Mouse (Mus musculus): ENCODE data around the gene Sgce. TPM values are rescaled to one million over a fixed set of nuclear protein-coding genes. Genes with fewer than 3 reads are reported as not detected.
"Not testable (repeated sequence)": the region's sequence is repeated elsewhere in the genome, so short reads cannot be mapped to it uniquely, and the experiment has no call there.

Gene Sgce
- polyA plus RNA-seq (2015; fragmentation: Nextera tagmentation; extraction: Ambion mirVana), result 77.7 and 78.6 TPM in 2 replicates

DNA sequence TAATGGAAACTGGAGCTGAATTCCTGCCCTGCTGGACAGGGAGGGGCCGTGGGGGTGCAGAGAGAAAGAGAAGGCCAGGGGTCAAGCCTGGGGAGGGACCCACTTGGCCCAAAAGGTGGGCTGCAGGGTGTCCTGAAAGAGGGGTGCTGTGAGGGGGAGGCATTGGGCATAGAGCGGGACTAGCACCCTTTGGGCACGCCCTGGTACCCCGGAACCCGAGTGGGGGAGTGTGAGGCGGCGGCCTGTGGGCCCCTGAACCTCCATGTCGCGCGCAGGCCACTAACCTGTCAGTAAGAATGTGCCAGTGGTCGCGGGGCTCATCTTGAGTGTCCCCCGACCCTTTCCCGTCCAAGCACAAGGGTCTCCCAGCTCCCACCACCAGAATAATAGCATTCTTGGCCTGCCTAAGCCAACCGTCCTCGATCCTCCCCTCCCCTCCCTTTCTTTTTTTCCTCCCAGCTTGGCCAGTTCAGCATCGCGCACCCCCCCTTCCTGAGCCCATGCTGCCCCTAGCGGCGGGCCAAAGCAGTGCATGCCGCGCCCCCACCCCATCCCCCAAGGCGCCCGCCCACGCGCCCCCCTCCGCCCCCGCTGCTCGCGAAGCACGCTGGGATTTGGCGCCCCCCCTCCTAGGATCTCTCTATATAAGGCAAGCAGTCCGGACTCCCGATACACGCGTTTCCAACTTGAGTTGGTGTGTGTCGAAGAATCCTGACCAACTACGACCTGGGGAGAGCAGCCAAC is at the start of gene Sgce, which contains the start of gene Peg10:
Gene Sgce (minus strand): TSS at position 512 of the 744 bp plus-strand sequence.
Gene Peg10 (plus strand): TSS at position 611 of the 744 bp plus-strand sequence.
- H3K4me1 ChIP-seq, result 0 out of 2 replicates have a peak, but pooled peaks cover 5% of the 10 kb centered on the region
- H3K27me3 ChIP-seq, result no peaks in the 10 kb centered on the region
- 54% methylated on average over 38 of the region's 38 CpGs for WGBS
- H3K27ac ChIP-seq, result peak within 1 kb of the TSS; percentile 84
- H3K9ac ChIP-seq, result peak within 1 kb of the TSS; percentile 79
- peak within 1 kb of the TSS; percentile 66 for H3K4me2 ChIP-seq (replicated peaks)
- H3K4me3 ChIP-seq, result peak within 1 kb of the TSS; percentile 53
- ATAC-seq (ENCODE audit: low FRiP score, low read depth), result peak; percentile 52
- peaks cover 35% of the 10 kb centered on the region for H3K9me3 ChIP-seq
- H3K36me3 ChIP-seq, result no peaks in the 10 kb centered on the region

DNA sequence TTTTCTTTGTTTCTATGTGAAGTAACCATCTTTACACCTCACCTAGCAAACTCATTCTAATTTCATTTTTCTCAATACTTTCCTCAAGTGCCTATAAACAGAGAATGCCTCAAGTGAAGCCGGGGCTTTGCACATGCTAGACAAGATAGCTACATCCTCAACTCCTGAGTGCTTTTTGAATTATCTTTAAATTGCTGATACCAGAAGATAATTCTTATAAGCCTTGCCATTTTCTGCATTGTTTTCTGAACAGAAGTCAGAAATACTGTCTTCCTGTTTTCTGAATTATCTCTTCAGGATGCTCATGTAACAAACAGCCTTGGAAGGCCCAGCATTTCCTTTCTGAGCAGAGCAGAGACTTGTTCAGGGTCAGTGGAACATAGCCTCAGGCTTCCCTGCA is 49.3 kb upstream of the Sgce start:
- 90% methylated on average over 1 of the region's 1 CpGs for WGBS
- Histone ChIP-seq H3K4me3 (no peak overlapping the region), H3K9ac (no peak overlapping the region), H3K4me2 (replicated peaks) (no peak overlapping the region), H3K4me1 (peaks cover 10% of the 10 kb centered on the region), H3K27me3 (no peaks in the 10 kb centered on the region), H3K27ac (no peak overlapping the region), H3K36me3 (no peaks in the 10 kb centered on the region), H3K9me3 (no peaks in the 10 kb centered on the region)
- ATAC-seq (ENCODE audit: low FRiP score, low read depth), result no peak

DNA sequence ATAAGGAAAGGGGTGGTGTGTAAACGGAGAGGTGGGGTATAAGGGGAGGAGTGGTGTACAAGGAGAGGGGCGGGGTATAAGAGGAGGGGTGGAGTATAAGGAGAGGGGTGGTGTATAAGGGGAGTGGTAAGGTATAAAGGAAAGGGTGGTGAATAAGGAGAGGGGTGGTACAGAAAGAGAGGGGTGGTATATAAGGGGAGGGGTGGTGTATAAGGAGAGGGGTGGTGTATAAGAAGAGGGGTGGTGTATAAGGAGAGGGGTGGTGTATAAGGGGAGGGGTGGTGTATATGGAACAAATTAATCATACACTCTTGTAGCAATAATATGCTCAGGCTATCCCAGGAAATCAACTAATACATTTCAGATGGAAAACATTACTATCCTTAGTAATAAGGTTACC is 15.2 kb upstream of the Sgce start:
- H3K4me2 ChIP-seq (replicated peaks), result no peak overlapping the region
- peaks cover under 1% of the 10 kb centered on the region; the same call in 1 of the 2 replicates for H3K36me3 ChIP-seq
- no peak overlapping the region for H3K4me3 ChIP-seq
- no peaks in the 10 kb centered on the region for H3K9me3 ChIP-seq
- H3K27me3 ChIP-seq, result no peaks in the 10 kb centered on the region
- no peaks in the 10 kb centered on the region for H3K4me1 ChIP-seq
- no peak overlapping the region for H3K9ac ChIP-seq
- no peak overlapping the region for H3K27ac ChIP-seq
- 42% methylated on average over 2 of the region's 2 CpGs for WGBS
- peak; percentile 97 for ATAC-seq (ENCODE audit: low FRiP score, low read depth)

DNA sequence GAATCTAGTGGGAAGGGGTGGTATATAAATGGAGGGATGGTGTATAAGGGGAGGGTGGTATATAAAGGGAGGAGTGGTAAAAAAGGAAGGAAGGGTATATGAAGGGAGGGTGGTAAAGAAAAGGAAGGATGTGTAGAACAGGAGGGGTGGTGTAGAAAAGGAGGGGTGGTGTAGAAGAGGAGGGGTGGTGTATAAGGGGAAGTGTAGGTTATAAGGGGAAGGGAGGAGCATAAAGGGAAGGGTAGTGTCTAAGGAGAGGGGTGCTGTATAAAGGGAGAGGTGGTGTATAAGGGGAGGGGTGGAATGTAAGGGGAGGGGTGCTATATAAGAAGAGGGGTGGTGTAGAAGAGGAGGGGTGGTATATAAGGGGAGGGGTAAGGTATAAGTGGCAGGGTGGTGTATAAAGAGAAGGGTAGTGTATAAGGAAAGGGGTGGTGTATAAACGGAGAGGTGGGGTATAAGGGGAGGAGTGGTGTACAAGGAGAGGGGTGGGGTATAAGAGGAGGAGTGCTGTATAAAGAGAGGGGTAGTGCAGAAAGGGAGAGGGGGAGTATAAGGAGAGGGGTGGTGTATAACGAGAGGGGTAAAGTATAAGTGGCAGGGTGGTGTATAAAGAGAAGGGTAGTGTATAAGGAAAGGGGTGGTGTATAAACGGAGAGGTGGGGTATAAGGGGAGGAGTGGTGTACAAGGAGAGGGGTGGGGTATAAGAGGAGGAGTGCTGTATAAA is 14.6 kb upstream of the Sgce start:
- not testable (repeated sequence) for H3K27ac ChIP-seq; H3K9ac ChIP-seq; H3K9me3 ChIP-seq; H3K4me2 ChIP-seq (replicated peaks); H3K27me3 ChIP-seq; H3K36me3 ChIP-seq; H3K4me1 ChIP-seq; H3K4me3 ChIP-seq
- 0 out of 2 replicates have a peak, but pooled peaks have one; percentile 21 for ATAC-seq (ENCODE audit: low FRiP score, low read depth)
- 37% methylated on average over 3 of the region's 3 CpGs for WGBS

DNA sequence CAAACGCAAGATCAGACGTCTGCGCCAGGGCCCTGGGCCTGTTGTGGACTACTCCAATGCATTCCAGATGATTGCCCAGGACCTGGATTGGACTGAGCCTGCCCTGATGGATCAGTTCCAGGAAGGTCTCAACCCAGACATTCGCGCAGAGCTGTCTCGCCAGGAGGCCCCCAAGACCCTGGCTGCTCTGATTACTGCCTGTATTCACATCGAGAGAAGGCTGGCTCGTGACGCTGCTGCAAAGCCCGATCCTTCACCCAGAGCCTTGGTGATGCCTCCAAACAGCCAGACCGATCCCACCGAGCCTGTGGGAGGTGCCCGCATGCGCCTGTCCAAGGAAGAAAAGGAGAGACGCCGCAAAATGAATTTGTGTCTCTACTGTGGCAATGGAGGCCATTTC is 7.9 kb upstream of the Sgce start:
- Histone ChIP-seq H3K36me3 (peaks cover 33% of the 10 kb centered on the region), H3K4me1 (0 out of 2 replicates have a peak, but pooled peaks cover 5% of the 10 kb centered on the region), H3K9me3 (peaks cover 21% of the 10 kb centered on the region), H3K27ac (no peak overlapping the region), H3K27me3 (no peaks in the 10 kb centered on the region), H3K4me2 (replicated peaks) (no peak overlapping the region), H3K4me3 (no peak overlapping the region), H3K9ac (no peak overlapping the region)
- WGBS, result 90% methylated on average over 16 of the region's 16 CpGs
- no peak for ATAC-seq (ENCODE audit: low FRiP score, low read depth)

DNA sequence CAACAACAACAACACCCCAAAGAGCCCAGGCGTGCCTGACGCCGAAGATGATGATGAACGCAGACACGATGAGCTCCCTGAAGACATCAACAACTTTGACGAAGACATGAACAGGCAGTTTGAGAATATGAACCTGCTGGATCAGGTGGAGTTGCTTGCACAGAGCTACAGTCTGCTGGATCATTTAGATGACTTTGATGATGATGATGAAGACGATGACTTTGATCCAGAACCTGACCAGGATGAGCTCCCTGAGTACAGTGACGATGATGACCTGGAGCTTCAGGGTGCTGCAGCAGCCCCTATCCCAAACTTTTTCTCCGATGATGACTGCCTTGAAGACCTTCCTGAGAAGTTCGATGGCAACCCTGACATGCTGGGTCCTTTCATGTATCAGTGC is 7.3 kb upstream of the Sgce start:
- WGBS, result 94% methylated on average over 10 of the region's 10 CpGs
- Histone ChIP-seq H3K9ac (no peak overlapping the region), H3K27me3 (no peaks in the 10 kb centered on the region), H3K27ac (no peak overlapping the region), H3K36me3 (peaks cover 33% of the 10 kb centered on the region), H3K4me3 (no peak overlapping the region), H3K9me3 (peaks cover 21% of the 10 kb centered on the region), H3K4me2 (replicated peaks) (no peak overlapping the region), H3K4me1 (0 out of 2 replicates have a peak, but pooled peaks cover 5% of the 10 kb centered on the region)
- ATAC-seq (ENCODE audit: low FRiP score, low read depth), result no peak

DNA sequence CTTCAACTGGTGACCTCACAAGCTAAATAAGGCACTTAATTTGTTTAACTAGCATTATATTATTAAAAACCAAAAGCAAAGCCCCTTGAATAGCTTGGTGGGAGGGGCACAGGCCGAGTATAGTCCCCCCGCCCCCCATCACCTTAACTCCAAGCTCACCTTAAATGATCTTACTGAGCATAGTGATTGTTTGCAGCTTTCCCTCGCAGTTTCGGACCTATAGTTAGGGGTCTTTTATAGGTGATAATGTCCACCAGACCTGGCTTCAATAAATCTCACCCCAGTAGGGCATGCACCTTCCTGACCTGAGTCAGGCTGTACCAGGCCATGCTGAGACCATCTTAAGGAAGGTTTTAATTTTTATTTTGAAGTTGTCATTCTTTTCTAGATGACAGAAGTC is 4.3 kb upstream of the Sgce start:
- no peak overlapping the region for H3K9ac ChIP-seq
- no peak for ATAC-seq (ENCODE audit: low FRiP score, low read depth)
- H3K36me3 ChIP-seq, result peaks cover 24% of the 10 kb centered on the region
- H3K4me2 ChIP-seq (replicated peaks), result peak overlapping the region; percentile 14; the same call in 1 of the 2 replicates
- H3K4me1 ChIP-seq, result 0 out of 2 replicates have a peak, but pooled peaks cover 5% of the 10 kb centered on the region
- H3K27ac ChIP-seq, result no peak overlapping the region
- peaks cover 47% of the 10 kb centered on the region for H3K9me3 ChIP-seq
- WGBS, result 29% methylated on average over 4 of the region's 4 CpGs
- no peaks in the 10 kb centered on the region for H3K27me3 ChIP-seq
- no peak overlapping the region for H3K4me3 ChIP-seq

DNA sequence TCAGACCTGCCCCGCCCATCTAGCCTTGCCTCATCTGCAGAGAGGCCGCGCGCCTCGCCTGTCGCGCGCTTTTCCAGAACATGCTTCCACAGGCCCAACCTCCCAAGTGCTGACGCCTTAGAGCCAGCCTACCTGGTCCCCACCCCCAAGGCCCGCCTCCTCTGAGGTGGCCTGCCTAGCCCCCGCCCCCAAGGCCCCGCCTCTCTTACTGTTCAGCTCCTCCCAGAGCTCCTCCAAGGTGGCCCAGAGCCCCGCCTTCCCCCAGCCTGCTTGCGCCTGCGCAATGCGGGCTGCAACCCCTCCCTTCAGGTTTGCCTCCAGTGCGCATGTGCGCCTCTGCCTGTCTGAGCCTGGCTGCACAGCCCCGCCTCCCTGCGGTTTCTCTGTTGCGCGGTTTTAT is 2.1 kb upstream of the Sgce start:
- H3K9me3 ChIP-seq, result peaks cover 35% of the 10 kb centered on the region
- H3K4me2 ChIP-seq (replicated peaks), result peak overlapping the region; percentile 66
- H3K27me3 ChIP-seq, result no peaks in the 10 kb centered on the region
- WGBS, result 53% methylated on average over 19 of the region's 22 CpGs
- H3K4me3 ChIP-seq, result peak overlapping the region; percentile 53
- H3K36me3 ChIP-seq, result peaks cover 1% of the 10 kb centered on the region; the same call in 1 of the 2 replicates
- H3K9ac ChIP-seq, result no peak overlapping the region
- no peak overlapping the region for H3K27ac ChIP-seq
- 0 out of 2 replicates have a peak, but pooled peaks cover 5% of the 10 kb centered on the region for H3K4me1 ChIP-seq
- ATAC-seq (ENCODE audit: low FRiP score, low read depth), result peak; percentile 91

DNA sequence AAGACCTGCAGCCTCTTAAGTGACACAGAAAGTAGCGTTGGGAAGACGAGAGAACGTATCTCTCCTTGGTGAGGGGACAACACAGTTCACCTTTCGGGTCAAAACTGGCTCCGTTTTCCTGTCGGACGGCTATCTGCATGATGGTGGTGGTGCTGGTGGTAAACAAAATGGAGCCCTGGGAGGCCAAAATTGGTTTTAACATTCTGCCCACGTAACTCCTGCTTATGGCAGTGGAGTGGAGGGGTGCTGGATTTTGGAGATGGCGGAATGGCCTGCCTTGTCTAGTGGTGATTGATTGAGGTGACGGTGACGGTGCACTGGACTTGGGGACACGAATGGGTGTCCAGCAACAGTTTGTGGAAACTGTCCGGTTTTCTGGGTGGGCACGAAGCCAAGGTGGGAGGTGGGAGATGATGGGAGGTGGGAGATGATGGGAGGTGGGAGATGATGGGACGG is 1.5 kb upstream of the Sgce start:
- Histone ChIP-seq H3K9ac (peak overlapping the region; percentile 63), H3K4me1 (0 out of 2 replicates have a peak, but pooled peaks cover 5% of the 10 kb centered on the region), H3K27ac (peak overlapping the region; percentile 65; the same call in 1 of the 2 replicates), H3K4me2 (replicated peaks) (peak overlapping the region; percentile 66), H3K9me3 (peaks cover 35% of the 10 kb centered on the region), H3K27me3 (no peaks in the 10 kb centered on the region), H3K36me3 (no peaks in the 10 kb centered on the region), H3K4me3 (peak overlapping the region; percentile 53)
- 45% methylated on average over 15 of the region's 15 CpGs for WGBS
- ATAC-seq (ENCODE audit: low FRiP score, low read depth), result peak; percentile 30

DNA sequence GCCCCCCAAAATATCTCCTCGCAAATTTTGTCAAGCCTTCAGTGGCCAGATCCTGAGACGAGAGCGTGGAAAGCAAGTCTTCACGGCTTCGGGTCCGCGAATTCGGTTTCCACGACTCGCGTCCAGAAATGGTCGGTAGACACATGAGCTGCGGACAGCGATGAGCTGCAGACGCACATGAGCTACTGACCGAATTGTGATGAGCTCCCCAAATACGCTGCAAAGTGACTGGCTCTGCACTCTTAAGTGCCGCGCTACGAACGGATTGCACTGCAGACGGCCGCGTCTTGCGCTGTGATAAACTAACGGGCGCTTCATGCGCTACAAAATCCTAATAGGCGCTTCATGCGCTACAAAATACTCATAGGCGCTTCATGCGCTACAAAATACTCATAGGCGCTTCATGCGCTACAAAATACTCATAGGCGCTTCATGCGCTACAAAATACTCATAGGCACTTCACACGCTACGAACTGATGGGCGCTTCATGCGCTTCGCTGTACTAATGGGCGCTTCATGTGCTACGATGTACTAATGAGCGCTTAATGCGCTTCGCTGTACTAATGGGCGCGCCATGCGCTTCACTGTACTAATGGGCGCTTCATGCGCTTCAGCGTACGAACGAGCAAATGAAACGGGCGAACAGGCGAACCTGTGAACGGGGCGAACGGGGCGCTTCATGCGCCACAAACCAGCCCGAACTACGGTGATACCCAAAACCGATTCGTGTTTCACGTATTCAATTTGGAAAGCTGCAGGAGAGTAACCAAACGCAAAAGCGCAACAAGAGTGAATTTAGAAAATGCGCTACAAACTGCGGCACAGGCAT is 884 bp upstream of the Sgce start:
- H3K4me3 ChIP-seq, result peak overlapping the region; percentile 53
- H3K4me2 ChIP-seq (replicated peaks), result peak overlapping the region; percentile 66
- no peaks in the 10 kb centered on the region for H3K36me3 ChIP-seq
- 0 out of 2 replicates have a peak, but pooled peaks cover 5% of the 10 kb centered on the region for H3K4me1 ChIP-seq
- peak overlapping the region; percentile 65 for H3K27ac ChIP-seq
- H3K9ac ChIP-seq, result peak overlapping the region; percentile 63
- H3K9me3 ChIP-seq, result peaks cover 35% of the 10 kb centered on the region
- H3K27me3 ChIP-seq, result no peaks in the 10 kb centered on the region
- no peak for ATAC-seq (ENCODE audit: low FRiP score, low read depth)
- WGBS, result 56% methylated on average over 71 of the region's 71 CpGs

DNA sequence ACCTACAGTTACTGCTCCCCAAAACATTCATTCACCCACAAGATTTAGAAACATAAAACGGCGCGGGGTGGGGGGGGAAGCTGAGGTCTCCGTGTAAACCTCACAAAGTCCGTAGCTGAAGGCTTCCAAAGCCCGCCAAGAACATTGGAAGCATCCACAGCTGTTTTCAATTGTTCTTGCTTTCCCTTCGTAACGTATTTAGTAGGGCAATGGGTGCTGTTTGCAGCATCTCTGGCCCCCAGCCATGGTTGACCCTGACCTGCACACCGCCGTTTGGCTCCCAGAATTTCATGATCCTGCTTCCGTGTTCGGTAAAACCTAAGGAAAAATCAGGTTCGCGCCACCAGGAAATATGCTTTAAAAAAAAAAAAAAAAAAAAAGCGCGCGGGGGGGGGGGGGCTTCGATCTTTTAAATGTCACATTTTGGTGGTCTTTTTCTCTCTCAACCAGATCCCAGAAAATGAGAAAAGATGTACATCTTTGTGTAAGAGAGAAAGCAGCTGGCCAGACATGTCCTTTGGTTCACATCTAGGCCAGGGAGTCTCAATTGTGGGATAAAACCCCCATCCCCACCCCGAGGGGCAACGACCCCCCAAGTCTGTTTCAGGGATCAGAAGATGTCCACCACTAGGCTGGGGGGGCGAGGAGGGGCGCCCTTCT is 841 bp downstream of the Sgce start:
- H3K9ac ChIP-seq, result peak overlapping the region; percentile 79
- H3K4me1 ChIP-seq, result peaks cover 5% of the 10 kb centered on the region
- peak overlapping the region; percentile 84 for H3K27ac ChIP-seq
- H3K36me3 ChIP-seq, result no peaks in the 10 kb centered on the region
- peak overlapping the region; percentile 53 for H3K4me3 ChIP-seq
- peak overlapping the region; percentile 62 for H3K4me2 ChIP-seq (replicated peaks)
- no peak for ATAC-seq (ENCODE audit: low FRiP score, low read depth)
- peaks cover 35% of the 10 kb centered on the region for H3K9me3 ChIP-seq
- no peaks in the 10 kb centered on the region for H3K27me3 ChIP-seq
- WGBS, result 42% methylated on average over 22 of the region's 22 CpGs

All from limb, embryonic 13.5 days (tissue).